Mouse (Mus musculus): Measurements from ENCODE around the gene Klc2. TPM values are rescaled to one million over a fixed set of nuclear protein-coding genes. Genes with fewer than 3 reads are reported as not detected.

Gene Klc2
- polyA plus RNA-seq, 1 experiment from 2014 or later: 1.9 TPM

GRCm38 (mm10) chr19:5109659-5110453 lies 8.5 kb downstream of the Klc2 start:
- no peak overlapping the region for H3K4me3 ChIP-seq (ENCODE audit: low read depth, low read length)
- WGBS (ENCODE audit: insufficient replicate concordance): 64% methylated on average over 19 of the region's 19 CpGs
- no peaks in the 10 kb centered on the region for H3K27me3 ChIP-seq (ENCODE audit: control insufficient read depth, insufficient read depth, low read depth, low read length)
- ATAC-seq (ENCODE audit: low read depth): no peak
- no peak overlapping the region for H3K4me2 ChIP-seq (ENCODE audit: low read depth, low read length)
- H3K36me3 ChIP-seq (ENCODE audit: control insufficient read depth, insufficient read depth): no peaks in the 10 kb centered on the region
- H3K9ac ChIP-seq (ENCODE audit: low read depth, low read length): no peak overlapping the region
- H3K9me3 ChIP-seq (replicated peaks; ENCODE audit: control insufficient read depth, low read length): no peaks in the 10 kb centered on the region
- H3K4me1 ChIP-seq (ENCODE audit: control insufficient read depth, low read depth, low read length): peaks cover 24% of the 10 kb centered on the region
- H3K27ac ChIP-seq (ENCODE audit: low read length): no peak overlapping the region

DNA sequence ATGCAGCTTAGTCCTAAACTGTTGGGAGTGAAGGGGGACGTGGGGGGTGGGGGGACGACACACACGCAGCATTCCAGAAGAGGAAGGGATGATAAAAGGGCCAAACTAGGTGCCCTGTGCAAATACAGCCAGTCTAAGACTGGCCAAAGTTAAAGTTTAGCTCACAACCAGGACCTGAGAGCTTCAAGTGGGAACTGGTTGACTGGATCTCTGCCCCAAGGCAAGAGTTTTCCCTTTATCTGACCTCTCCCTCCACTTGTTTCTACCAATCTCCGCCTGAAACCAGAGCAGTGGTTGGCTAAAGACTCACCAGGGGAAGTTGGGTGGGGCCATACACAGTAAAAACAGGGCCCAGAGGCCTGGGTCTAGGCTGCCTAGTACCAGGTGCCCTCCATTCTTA lies 9.7 kb downstream of the Klc2 start:
- WGBS (ENCODE audit: insufficient replicate concordance): 44% methylated on average over 4 of the region's 4 CpGs
- H3K36me3 ChIP-seq (ENCODE audit: control insufficient read depth, insufficient read depth): peaks cover 7% of the 10 kb centered on the region
- H3K9me3 ChIP-seq (replicated peaks; ENCODE audit: control insufficient read depth, low read length): no peaks in the 10 kb centered on the region
- H3K9ac ChIP-seq (ENCODE audit: low read depth, low read length): no peak overlapping the region
- peaks cover 24% of the 10 kb centered on the region for H3K4me1 ChIP-seq (ENCODE audit: control insufficient read depth, low read depth, low read length)
- no peak overlapping the region for H3K4me2 ChIP-seq (ENCODE audit: low read depth, low read length)
- H3K27ac ChIP-seq (ENCODE audit: low read length): no peak overlapping the region
- H3K4me3 ChIP-seq (ENCODE audit: low read depth, low read length): no peak overlapping the region
- H3K27me3 ChIP-seq (ENCODE audit: control insufficient read depth, insufficient read depth, low read depth, low read length): no peaks in the 10 kb centered on the region
- ATAC-seq (ENCODE audit: low read depth): no peak

DNA sequence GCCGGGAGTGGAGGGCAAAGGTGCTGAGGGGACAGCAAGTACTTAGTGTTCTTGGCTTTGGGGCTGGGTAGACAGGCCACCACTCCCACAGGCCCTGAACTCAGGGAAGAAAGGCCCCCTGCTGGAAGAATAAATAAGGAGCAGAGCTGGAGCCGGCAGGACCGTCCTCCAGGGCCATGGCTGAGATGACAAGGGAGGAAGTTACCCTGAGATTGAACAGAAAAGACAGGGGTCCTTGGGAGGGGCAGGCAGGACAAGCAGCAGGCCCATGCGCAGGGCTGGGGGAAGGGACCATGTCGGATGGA lies 10.1 kb downstream of the Klc2 start:
- H3K27me3 ChIP-seq (ENCODE audit: control insufficient read depth, insufficient read depth, low read depth, low read length): no peaks in the 10 kb centered on the region
- peaks cover 24% of the 10 kb centered on the region for H3K4me1 ChIP-seq (ENCODE audit: control insufficient read depth, low read depth, low read length)
- 22% methylated on average over 5 of the region's 5 CpGs for WGBS (ENCODE audit: insufficient replicate concordance)
- H3K36me3 ChIP-seq (ENCODE audit: control insufficient read depth, insufficient read depth): peaks cover 7% of the 10 kb centered on the region
- no peak for ATAC-seq (ENCODE audit: low read depth)
- no peak overlapping the region for H3K4me3 ChIP-seq (ENCODE audit: low read depth, low read length)
- H3K9ac ChIP-seq (ENCODE audit: low read depth, low read length): no peak overlapping the region
- H3K27ac ChIP-seq (ENCODE audit: low read length): no peak overlapping the region
- H3K9me3 ChIP-seq (replicated peaks; ENCODE audit: control insufficient read depth, low read length): no peaks in the 10 kb centered on the region
- no peak overlapping the region for H3K4me2 ChIP-seq (ENCODE audit: low read depth, low read length)

DNA sequence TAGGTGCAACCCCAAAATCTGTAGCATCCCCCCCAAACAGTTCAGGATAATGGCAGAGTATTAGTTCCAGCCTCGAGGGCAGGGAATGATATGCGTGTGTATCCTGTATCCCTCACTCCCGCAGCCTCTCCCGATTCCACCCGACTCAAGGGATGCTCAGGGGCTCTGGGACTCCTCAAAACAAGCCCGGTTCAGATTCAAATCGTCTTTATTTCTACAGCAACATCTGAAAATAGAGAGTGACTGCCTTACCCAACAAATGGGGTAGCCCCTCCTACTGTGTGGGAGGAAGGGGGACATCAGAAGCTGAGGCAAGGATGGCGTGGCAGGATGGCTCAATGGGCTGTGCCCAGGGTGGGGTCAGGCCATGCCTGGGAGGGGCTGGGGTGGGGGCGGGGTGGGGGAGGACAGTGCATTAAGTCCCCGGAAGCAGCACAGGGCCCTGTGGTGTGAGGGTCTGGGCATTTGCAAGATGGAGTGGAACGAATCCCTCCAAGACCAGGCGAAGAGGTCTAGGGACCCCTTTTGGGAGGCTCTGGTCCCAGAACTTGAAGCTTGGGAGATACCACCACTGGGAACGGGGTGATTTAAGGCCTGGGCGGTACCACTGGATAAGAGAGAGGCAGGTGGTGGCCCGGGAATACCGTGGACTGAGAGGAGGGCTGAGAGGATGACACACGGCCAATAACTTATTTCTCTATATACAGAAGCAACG lies 10.6 kb downstream of the Klc2 start:
- 69% methylated on average over 18 of the region's 18 CpGs for WGBS (ENCODE audit: insufficient replicate concordance)
- H3K4me3 ChIP-seq (ENCODE audit: low read depth, low read length): peak overlapping the region; percentile 82; the same call in 1 of the 2 replicates
- peak overlapping the region; percentile 88 for H3K4me2 ChIP-seq (ENCODE audit: low read depth, low read length)
- peaks cover 7% of the 10 kb centered on the region for H3K36me3 ChIP-seq (ENCODE audit: control insufficient read depth, insufficient read depth)
- H3K9me3 ChIP-seq (replicated peaks; ENCODE audit: control insufficient read depth, low read length): no peaks in the 10 kb centered on the region
- no peak for ATAC-seq (ENCODE audit: low read depth)
- H3K4me1 ChIP-seq (ENCODE audit: control insufficient read depth, low read depth, low read length): peaks cover 24% of the 10 kb centered on the region
- no peak overlapping the region for H3K27ac ChIP-seq (ENCODE audit: low read length)
- no peaks in the 10 kb centered on the region for H3K27me3 ChIP-seq (ENCODE audit: control insufficient read depth, insufficient read depth, low read depth, low read length)
- peak overlapping the region; percentile 49; the same call in 1 of the 2 replicates for H3K9ac ChIP-seq (ENCODE audit: low read depth, low read length)

GRCm38 (mm10) chr19:5106731-5107191 lies 11.6 kb downstream of the Klc2 start, which contains the start of gene Rab1b:
Gene Rab1b (minus strand): TSS chr19:5107072.
- no peaks in the 10 kb centered on the region for H3K9me3 ChIP-seq (replicated peaks; ENCODE audit: control insufficient read depth, low read length)
- ATAC-seq (ENCODE audit: low read depth): peak; percentile 93
- H3K4me1 ChIP-seq (ENCODE audit: control insufficient read depth, low read depth, low read length): peaks cover 24% of the 10 kb centered on the region
- under 1% methylated on average over 42 of the region's 46 CpGs for WGBS (ENCODE audit: insufficient replicate concordance)
- H3K4me3 ChIP-seq (ENCODE audit: low read depth, low read length): peak within 1 kb of the TSS; percentile 82
- H3K27ac ChIP-seq (ENCODE audit: low read length): peak within 1 kb of the TSS; percentile 88
- H3K27me3 ChIP-seq (ENCODE audit: control insufficient read depth, insufficient read depth, low read depth, low read length): no peaks in the 10 kb centered on the region
- H3K4me2 ChIP-seq (ENCODE audit: low read depth, low read length): peak within 1 kb of the TSS; percentile 88
- peaks cover 7% of the 10 kb centered on the region for H3K36me3 ChIP-seq (ENCODE audit: control insufficient read depth, insufficient read depth)
- H3K9ac ChIP-seq (ENCODE audit: low read depth, low read length): peak within 1 kb of the TSS; percentile 88

- 3% methylated on average over 9 of the region's 9 CpGs for WGBS (ENCODE audit: insufficient replicate concordance)
- Histone ChIP-seq H3K4me3 (ENCODE audit: low read depth, low read length) (peak overlapping the region; percentile 82), H3K9me3 (replicated peaks; ENCODE audit: control insufficient read depth, low read length) (no peaks in the 10 kb centered on the region), H3K4me2 (ENCODE audit: low read depth, low read length) (peak overlapping the region; percentile 88), H3K4me1 (ENCODE audit: control insufficient read depth, low read depth, low read length) (peaks cover 24% of the 10 kb centered on the region), H3K27ac (ENCODE audit: low read length) (peak overlapping the region; percentile 88), H3K27me3 (ENCODE audit: control insufficient read depth, insufficient read depth, low read depth, low read length) (no peaks in the 10 kb centered on the region), H3K9ac (ENCODE audit: low read depth, low read length) (peak overlapping the region; percentile 88), H3K36me3 (ENCODE audit: control insufficient read depth, insufficient read depth) (peaks cover 7% of the 10 kb centered on the region)
- ATAC-seq (ENCODE audit: low read depth): no peak
Observed at GRCm38 (mm10) chr19:5106074-5106473, 12.3 kb downstream of the Klc2 start.

DNA sequence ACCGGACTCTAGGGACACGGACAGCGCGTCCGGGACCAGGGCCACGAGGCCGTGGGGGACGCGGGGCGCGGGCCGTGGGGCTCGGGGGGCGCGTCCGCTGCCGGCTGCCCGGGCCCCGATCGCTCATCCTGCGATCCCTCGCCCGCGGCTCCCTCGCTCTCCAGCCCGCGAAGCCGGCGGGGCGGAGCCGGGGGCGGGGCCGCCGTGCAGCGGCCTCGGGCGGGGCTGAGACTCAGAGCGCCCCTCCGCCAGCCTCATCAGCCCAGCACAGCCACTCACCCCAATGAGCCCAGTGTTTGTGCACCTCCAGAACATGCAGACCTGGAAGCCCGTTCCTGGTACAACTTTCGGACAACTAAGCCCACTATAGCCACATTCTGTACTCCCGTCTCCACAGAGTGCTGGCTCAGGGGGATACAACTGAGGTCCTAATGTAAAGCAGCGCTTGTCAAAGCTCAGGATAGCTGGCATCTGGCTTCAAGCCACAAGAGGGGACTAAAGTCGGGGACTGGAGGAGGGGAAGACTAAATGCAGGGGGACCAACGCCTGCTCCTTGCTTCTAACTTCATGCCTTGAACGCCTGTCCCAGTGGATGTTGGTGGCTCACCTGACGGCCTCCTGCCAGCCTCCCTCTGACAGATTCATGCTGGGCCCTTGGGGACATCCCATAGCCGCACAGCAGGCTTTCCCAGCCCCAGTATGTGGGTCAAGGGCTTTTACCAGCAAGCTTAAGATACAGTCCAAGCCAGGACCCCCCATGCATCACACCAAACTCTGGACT lies 19.8 kb downstream of the Klc2 start, which contains the start of gene Cnih2:
Gene Cnih2 (minus strand): TSS at position 159 of the 781 bp plus-strand sequence.
- 9% methylated on average over 32 of the region's 48 CpGs for WGBS (ENCODE audit: insufficient replicate concordance)
- H3K9ac ChIP-seq (ENCODE audit: low read depth, low read length): peak within 1 kb of the TSS; percentile 36; the same call in 1 of the 2 replicates
- no peaks in the 10 kb centered on the region for H3K9me3 ChIP-seq (replicated peaks; ENCODE audit: control insufficient read depth, low read length)
- H3K4me3 ChIP-seq (ENCODE audit: low read depth, low read length): peak within 1 kb of the TSS; percentile 46
- H3K27ac ChIP-seq (ENCODE audit: low read length): no peak within 1 kb of the TSS
- peak within 1 kb of the TSS; percentile 78 for H3K4me2 ChIP-seq (ENCODE audit: low read depth, low read length)
- peaks cover 14% of the 10 kb centered on the region for H3K27me3 ChIP-seq (ENCODE audit: control insufficient read depth, insufficient read depth, low read depth, low read length)
- H3K4me1 ChIP-seq (ENCODE audit: control insufficient read depth, low read depth, low read length): peaks cover 23% of the 10 kb centered on the region
- ATAC-seq (ENCODE audit: low read depth): peak; percentile 65
- H3K36me3 ChIP-seq (ENCODE audit: control insufficient read depth, insufficient read depth): no peaks in the 10 kb centered on the region; the same call in 1 of the 2 replicates

DNA sequence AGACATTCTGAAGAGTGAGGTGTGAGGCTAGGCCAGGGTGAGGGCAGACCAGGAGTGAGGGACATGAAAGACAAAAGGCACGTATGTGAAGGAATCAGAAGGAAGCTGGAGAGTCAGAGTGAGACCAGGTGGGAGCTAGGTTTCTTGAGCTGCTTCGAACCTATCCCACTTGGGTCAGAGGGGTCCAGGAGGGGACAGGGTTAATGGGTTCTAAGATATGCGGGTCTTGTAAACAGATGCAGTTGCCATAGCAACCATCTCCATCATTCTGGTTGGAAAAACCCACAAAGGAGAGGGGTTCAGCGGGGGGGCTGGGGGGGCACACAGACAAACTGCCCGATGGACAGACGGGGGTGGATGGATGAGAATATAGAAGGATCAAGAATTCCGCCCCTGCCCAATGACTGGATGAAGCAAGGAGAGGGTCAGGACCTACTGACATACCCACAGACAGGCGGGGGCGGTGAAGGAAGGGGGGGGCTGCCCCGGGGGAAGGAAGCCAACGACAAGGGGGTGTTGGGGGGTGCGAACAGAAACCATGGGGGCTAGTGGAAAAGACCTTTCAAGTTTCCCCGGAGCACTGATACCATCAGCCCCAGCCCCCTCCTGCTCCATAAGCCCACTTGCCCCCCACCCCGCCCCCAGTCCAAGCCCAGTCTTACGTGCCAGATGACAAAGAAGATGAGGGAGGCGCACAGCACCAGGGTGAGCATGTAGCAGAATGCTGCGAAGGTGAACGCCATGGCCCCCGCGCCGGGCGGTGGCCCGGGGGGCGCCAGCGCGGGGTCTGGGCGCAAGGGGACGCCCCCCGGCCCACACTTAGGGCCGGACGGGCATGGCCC lies 20.6 kb downstream of the Klc2 start:
- Histone ChIP-seq H3K27me3 (ENCODE audit: control insufficient read depth, insufficient read depth, low read depth, low read length) (peaks cover 14% of the 10 kb centered on the region), H3K4me2 (ENCODE audit: low read depth, low read length) (peak overlapping the region; percentile 78), H3K9me3 (replicated peaks; ENCODE audit: control insufficient read depth, low read length) (no peaks in the 10 kb centered on the region), H3K9ac (ENCODE audit: low read depth, low read length) (peak overlapping the region; percentile 36; the same call in 1 of the 2 replicates), H3K36me3 (ENCODE audit: control insufficient read depth, insufficient read depth) (no peaks in the 10 kb centered on the region; the same call in 1 of the 2 replicates), H3K4me1 (ENCODE audit: control insufficient read depth, low read depth, low read length) (peaks cover 23% of the 10 kb centered on the region), H3K4me3 (ENCODE audit: low read depth, low read length) (peak overlapping the region; percentile 46), H3K27ac (ENCODE audit: low read length) (no peak overlapping the region)
- ATAC-seq (ENCODE audit: low read depth): 0 out of 2 replicates have a peak, but pooled peaks have one; percentile 2
- WGBS (ENCODE audit: insufficient replicate concordance): 8% methylated on average over 28 of the region's 31 CpGs
